Mouse (Mus musculus): Measurements from ENCODE around the gene Gm29564. TPM values are rescaled to one million over a fixed set of nuclear protein-coding genes. Genes with fewer than 3 reads are reported as not detected.
"Not testable (repeated sequence)": the region's sequence is repeated elsewhere in the genome, so short reads cannot be mapped to it uniquely, and the experiment has no call there.

Gene Gm29564
- not detected in 2 replicates for polyA plus RNA-seq (2012)

DNA sequence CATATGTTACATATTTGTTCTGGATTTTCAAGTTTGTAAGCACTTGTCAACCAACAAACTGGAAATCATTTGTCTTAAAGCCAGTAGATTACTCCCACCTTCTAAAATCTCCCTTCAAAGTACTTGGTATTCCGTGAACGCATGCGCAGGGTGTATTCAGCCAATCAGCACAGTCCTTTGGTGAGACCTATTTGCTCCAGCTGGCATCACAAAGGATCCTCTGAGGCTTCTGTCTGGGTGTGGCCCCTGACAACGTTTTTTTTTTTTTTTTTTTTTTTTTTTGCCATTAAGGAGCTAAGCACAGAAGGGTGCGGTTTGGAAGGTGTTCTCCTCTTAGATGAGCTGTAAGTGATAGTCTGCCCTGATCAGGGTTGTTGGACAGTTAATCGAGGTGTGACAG lies at the start of gene Gm29564:
Gene Gm29564 (plus strand): TSS at position 301 of the 400 bp plus-strand sequence.
- not testable (repeated sequence) for H3K27me3 ChIP-seq (ENCODE audit: control insufficient read depth); H3K9me3 ChIP-seq (ENCODE audit: control insufficient read depth, low read length); H3K36me3 ChIP-seq (ENCODE audit: control insufficient read depth); H3K4me3 ChIP-seq (replicated peaks); H3K4me1 ChIP-seq (ENCODE audit: control insufficient read depth)

Other genes with a start within 250 kb of the Gm29564 start
- gene Gm20867, start 249.8 kb upstream of the Gm29564 start, polyA plus RNA-seq (2012) = not detected in 2 replicates

Measured in erythroblast, embryonic 14.5 days (primary cell).